Mouse (Mus musculus) duodenum, adult 2 months (tissue): ENCODE data around the gene Gimap5. TPM values are rescaled to one million over a fixed set of nuclear protein-coding genes. Genes with fewer than 3 reads are reported as not detected.

Experiments
- polyA plus RNA-seq: library from polyadenylated mRNA; depleted of rRNA; stranded (reverse); fragments of >200 nt; gene quantifications from 2 replicates; pipeline ENCODE4 v1.2.3, GENCODE M21; 2012; ENCODE audit warnings: low replicate concordance; rRNA removed

The Gimap5 gene
- polyA plus RNA-seq: 7.1 and 9.2 TPM in 2 replicates

GRCm38 (mm10) chr6:48745959-48746889 is at the start of gene Gimap5:
Gene Gimap5 (plus strand): TSS chr6:48746197.

GRCm38 (mm10) chr6:48718455-48718854 is 27.5 kb upstream of the Gimap5 start, which contains the start of the genes Gm28053 and Gimap7:
Gene Gm28053 (plus strand): TSS chr6:48718607.
Gene Gimap7 (plus strand): TSS chr6:48718621.

GRCm38 (mm10) chr6:48738961-48739779 is 6.8 kb upstream of the Gimap5 start, which contains the start of gene Gimap1:
Gene Gimap1 (plus strand): TSS chr6:48739054.

GRCm38 (mm10) chr6:48770696-48771095 is 24.7 kb downstream of the Gimap5 start, which contains the start of gene Gimap3:
Gene Gimap3 (minus strand): TSS chr6:48770851.

Other genes starting within 250 kb of the Gimap5 start
- gene Atp6v0e2, start 208.6 kb upstream of the Gimap5 start, polyA plus RNA-seq: 21.6 and 36.5 TPM in 2 replicates
- 17.9 and 19.5 TPM in 2 replicates for gene Lrrc61, start 191.4 kb upstream of the Gimap5 start, polyA plus RNA-seq
- 29.5 and 42.3 TPM in 2 replicates for gene Rarres2, start 173.4 kb upstream of the Gimap5 start, polyA plus RNA-seq
- not detected in 2 replicates for gene Gm45021, start 156.6 kb upstream of the Gimap5 start, polyA plus RNA-seq
- gene Repin1, start 152.3 kb upstream of the Gimap5 start, polyA plus RNA-seq: 8.1 and 17.1 TPM in 2 replicates
- gene Gm44965, start 152.3 kb upstream of the Gimap5 start, polyA plus RNA-seq: not detected in 2 replicates
- gene Zfp775, start 144.1 kb upstream of the Gimap5 start, polyA plus RNA-seq: 1.8 and 2.5 TPM in 2 replicates
- 0.48 and 0.78 TPM in 2 replicates for gene AI854703, start 119.4 kb upstream of the Gimap5 start, polyA plus RNA-seq
- gene Gimap8, start 99.0 kb upstream of the Gimap5 start, polyA plus RNA-seq: 0.27 and 0.54 TPM in 2 replicates
- gene Gimap9, start 70.1 kb upstream of the Gimap5 start, polyA plus RNA-seq: 0.26 and 0.53 TPM in 2 replicates
- 1.3 and 6.1 TPM in 2 replicates for gene Gimap4, start 61.6 kb upstream of the Gimap5 start, polyA plus RNA-seq
- gene Gimap6, start 38.0 kb upstream of the Gimap5 start, polyA plus RNA-seq: 0.92 and 2.6 TPM in 2 replicates
- gene Gm28053, start 27.6 kb upstream of the Gimap5 start, polyA plus RNA-seq: not detected in 2 replicates
- gene Gimap7, start 27.6 kb upstream of the Gimap5 start, polyA plus RNA-seq: 0.63 and 2.0 TPM in 2 replicates
- 10.2 and 21.6 TPM in 2 replicates for gene Gimap1, start 7.1 kb upstream of the Gimap5 start, polyA plus RNA-seq
- gene Gimap3, start 24.7 kb downstream of the Gimap5 start, polyA plus RNA-seq: 3.7 and 11.7 TPM in 2 replicates
- gene Tmem176a, start 94.7 kb downstream of the Gimap5 start, polyA plus RNA-seq: 106 and 117 TPM in 2 replicates
- gene Tmem176b, start 95.3 kb downstream of the Gimap5 start, polyA plus RNA-seq: 210 and 214 TPM in 2 replicates
- 152 and 648 TPM in 2 replicates for gene Aoc1, start 126.7 kb downstream of the Gimap5 start, polyA plus RNA-seq
- gene 1600015I10Rik, start 183.7 kb downstream of the Gimap5 start, polyA plus RNA-seq: not detected in 2 replicates
- not detected in 2 replicates for gene Doxl2, start 228.8 kb downstream of the Gimap5 start, polyA plus RNA-seq
- not detected in 2 replicates for gene Svs1, start 240.7 kb downstream of the Gimap5 start, polyA plus RNA-seq